Mouse (Mus musculus) lung, postnatal 10 days (tissue): ENCODE data around the gene Aph1c.
"Not testable (repeated sequence)": the region's sequence is repeated elsewhere in the genome, so short reads cannot be mapped to it uniquely, and the experiment has no call there.

ENCODE experiments used
- DNase-seq: peaks from one replicate; pipeline ENCODE4 v3.0.0; 2021

The Aph1c gene

DNA sequence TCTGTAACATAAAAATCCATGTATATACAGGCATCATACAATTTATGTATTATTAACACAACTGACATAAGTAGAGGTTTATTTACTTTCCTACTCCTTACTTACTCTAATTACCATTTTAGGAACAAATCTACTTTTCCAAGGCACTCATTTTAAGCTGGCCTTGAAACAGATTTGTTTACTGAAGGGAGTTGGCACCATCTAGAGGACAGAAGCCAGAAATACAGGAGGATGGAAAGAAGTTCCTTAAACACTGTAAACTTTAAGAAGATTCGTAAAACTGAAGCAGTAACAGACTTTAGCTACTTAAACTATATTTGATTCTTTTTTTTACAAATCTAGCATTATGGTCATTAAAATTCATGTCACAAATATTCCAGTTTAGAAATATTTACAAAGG, 8.5 kb downstream of the Aph1c start:
- peak; percentile 66 for DNase-seq

DNA sequence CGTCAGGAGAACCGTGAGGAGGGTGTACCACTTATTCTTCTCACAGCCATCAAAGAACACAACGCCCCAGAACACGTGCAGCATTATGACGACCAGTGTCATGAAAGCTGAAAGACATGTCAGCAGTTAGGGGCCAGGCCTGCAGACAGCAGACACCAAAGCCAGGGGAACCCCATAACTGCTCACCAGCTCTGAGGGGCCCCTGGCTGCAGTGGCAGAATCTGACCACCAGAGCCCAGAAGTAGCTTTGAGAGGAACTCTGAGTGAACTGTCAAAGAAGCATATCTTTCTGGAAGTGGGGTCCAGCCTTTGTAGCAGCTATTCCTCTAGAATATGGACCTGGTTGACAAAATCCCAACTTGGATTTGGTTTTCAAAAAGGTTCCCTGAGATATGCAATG, 12.3 kb downstream of the Aph1c start:
- DNase-seq, result not testable (repeated sequence)

GRCm38 (mm10) chr9:66820996-66821395, 13.5 kb downstream of the Aph1c start:
- no peak for DNase-seq

GRCm38 (mm10) chr9:66813392-66813791, 21.1 kb downstream of the Aph1c start:
- DNase-seq, result no peak

DNA sequence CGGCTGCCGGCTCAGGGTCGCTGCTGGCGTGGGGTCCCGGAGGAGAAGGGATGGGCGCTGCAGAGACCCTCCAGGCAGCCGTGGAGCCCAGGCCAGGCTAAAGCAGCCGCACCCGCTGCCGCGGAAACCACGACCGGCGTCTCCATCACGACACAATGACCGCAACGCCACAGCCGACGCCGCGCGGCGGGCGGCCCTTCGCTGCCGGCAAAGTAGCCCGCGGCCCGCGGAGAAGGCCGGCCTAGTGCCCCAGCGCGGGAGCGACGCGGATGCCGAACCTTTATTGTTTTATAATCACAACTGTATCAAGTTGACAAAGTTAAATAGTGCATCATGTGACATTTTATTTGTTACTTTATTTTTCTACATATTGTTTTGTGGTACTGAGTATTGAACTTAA, 28.6 kb downstream of the Aph1c start:
- not testable (repeated sequence) for DNase-seq

DNA sequence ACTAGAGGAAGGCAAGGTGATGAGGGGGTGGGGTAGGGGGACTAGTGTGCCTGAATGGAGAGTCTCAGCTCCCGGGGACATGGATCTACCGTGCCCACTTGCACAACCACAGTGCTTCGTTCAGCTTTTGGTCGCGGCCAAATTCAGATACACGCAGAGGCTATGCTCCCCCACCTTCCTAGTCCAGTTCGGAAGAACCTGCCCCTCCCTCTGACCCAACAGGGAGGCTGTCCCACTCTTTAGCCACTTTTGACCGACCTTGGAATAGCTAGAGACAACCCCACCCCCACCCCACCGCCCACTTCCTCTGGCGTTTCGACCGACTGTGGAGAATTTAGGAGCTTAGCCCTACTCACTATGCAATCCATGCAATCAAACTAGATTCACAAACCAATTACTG, 32.6 kb downstream of the Aph1c start:
- DNase-seq, result no peak

- DNase-seq, result no peak
These were observed 37.8 kb downstream of the Aph1c start, which contains the start of gene Gm10647 for GRCm38 (mm10) chr9:66796739-66797138. Gene Gm10647, plus strand, starts transcription at chr9:66797039.

DNA sequence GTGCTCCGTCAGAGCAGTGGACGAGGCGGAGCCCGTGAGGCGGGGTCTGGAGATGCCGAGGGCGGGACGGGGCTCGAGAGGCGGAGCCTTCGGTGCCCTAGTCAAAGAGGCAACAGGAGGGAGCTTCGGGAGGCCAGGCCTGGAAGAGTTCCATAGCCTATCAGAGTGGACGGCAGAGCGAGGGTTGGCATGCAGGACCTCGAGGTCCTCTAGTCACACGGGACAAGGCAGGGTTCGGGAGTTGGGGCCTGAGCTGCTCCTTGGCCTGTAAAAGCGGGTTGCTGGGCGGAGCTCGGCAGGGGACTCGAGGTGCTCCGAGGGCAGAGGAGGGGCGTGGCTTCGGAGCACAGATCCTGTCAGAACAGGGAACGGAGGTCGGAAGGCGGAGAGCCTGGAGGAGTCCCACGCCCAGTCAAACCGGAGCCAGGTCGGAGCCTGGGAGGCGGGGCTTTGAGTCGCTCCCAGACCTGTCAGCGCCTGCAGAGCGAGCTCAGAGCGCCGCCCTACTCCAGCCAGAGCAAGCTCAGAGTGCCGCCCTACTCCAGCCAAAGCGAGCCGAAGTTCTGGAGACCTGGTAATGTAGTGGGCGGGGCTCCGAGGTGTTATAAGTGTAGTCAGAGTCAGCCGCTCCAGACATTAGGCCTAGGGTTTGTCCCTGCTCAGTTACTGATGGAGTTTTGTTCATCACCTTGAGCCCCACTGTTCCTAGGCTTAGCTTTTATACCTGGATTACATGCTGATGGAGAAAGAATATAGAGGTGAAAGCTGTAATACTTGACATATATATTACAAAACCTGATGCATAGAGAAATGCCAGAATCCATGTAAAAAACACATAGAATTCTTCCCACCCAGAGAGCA, 38.8 kb downstream of the Aph1c start, which contains the start of gene Aph1b:
TSS of gene Aph1b (minus strand) at position 27 of the 861 bp plus-strand sequence.
- DNase-seq, result peak; percentile 99

GRCm38 (mm10) chr9:66794629-66795463, 39.7 kb downstream of the Aph1c start:
- DNase-seq, result no peak

GRCm38 (mm10) chr9:66787821-66788220, 46.7 kb downstream of the Aph1c start:
- peak; percentile 57 for DNase-seq

- DNase-seq, result not testable (repeated sequence)
These were observed 50.0 kb downstream of the Aph1c start for GRCm38 (mm10) chr9:66784552-66784951.

DNA sequence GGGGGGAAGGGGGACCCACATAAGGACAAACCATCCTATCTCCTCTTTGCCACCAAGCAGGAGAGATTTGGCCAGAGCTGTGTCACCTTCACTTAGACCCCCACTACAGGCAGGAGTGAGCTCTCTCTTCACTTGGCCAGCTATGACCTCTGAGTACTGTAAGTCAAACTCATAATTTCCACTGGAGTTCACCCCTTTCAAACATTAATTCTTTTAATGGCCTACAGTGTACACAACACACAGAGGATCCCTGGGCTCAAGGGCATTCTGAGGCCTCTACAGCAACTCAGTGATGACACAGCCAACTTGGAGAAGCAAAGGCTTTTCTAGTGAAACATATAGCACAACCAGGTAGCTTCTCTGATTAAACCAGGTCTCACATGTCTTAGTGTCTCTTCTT, 63.8 kb downstream of the Aph1c start:
- no peak for DNase-seq

- DNase-seq, result peak; percentile 29
These were observed 65.3 kb downstream of the Aph1c start for GRCm38 (mm10) chr9:66769275-66769674.

DNA sequence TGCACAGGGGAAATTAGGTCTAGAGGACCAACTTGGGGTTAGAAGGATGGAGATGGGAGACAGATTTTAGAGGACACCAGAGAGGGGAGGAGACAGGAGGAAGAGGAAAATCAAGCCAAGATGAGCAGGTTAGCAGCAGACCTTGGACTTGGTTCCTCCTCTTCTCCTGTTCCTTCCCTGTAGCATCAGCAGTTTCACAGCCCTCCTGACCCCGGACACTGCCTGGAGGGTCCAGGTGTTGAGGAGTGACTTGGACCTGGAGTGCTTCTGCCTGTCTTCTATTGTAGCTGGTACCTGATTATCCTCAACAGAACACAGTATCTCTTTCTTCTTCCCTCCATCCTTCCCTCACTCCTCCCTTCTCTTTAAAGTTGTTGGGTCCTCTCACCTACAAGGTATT, 65.8 kb downstream of the Aph1c start:
- DNase-seq, result no peak
